Mouse (Mus musculus): ENCODE data around the gene Gas6.

Gas6 gene

DNA sequence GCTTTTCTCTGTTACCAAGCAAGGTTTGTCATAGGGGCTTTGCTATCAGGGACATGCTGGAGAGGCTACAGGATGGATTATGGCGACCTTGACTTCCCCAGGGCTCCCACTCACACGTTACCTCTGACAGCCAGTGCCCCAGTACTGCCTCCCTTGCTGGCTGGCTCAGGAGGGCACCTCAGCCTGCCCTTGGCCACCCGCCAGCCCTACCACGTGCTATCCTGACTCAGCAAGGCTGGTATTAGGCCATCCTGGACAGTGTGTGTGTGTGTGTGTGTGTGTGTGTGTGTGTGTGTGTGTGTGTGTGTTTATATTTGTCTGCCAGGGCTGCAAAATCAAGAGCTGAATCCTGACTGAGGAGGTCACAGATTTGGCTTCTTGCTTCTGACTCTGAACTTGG is 12.6 kb upstream of the Gas6 start:
- DNase-seq (ENCODE audit: low spot score in 2 of 2): peak; percentile 43 to 74

DNA sequence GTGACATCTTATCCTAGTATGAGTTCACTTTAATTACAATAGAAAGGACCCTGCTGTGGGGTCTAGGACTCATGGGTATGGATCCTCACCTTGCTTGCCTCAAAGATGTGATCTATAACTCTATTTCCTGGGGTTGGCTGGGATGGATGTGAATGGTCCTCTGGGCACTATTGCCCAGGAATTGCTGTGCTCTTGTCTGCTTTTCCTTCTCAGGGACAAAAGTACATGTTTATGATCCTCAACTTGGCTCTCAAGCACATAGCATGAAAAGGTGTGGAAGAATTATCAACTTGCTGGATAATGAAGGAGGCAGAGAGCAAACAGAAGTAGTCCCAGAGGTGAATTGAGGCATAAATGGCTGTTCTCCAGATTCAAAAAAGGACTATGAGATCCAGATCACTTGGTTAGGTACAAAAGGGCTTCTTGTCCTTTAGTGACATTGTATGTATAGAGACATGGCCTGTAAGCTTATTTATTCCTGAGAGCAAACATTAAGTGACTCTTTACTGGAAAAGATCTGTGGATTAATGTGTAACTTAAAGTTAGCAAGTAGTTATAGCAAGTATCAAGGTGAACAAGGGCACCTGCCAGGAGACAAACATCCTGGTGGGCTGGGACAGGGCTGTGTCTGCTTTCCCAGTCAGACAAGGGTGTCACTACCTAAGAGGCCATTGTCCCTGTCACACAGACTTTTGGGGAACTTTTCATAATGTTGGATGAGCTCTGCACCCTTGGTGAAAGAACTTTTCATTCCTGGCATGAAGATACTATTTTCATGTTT is 10.8 kb upstream of the Gas6 start:
- no peak for DNase-seq (ENCODE audit: low spot score in 2 of 2)

DNA sequence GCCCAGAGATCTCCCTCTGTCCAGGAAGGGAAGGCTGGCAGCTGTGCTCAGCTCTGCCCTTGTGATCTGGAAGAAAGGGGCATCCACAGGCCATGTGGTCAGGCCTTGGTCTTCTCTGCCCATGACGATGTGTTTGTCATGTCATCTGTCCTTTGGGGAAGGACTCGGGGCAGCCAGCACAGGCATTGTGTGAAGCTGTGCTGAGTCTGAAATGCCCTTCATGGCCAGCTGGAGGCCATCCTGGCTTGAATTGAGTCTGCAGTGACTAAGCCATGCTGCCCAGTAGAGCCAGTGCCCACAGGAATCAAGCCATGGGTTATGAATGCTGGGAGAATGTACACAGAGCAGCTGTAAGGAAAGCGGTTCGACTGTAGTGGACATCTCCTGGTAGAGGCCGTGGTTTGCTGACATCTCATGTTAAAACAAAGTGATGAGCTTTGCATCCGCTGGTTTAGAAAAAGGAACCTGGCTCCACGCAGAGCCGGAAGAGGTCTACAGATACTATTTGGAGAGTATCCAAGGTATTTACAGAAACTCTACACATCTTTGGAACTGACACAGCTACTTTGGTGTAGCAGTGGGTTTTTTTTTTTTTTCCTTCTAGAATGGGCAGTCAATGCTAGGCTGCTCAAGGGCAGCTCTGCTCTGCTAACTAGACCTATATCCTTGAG is 9.8 kb upstream of the Gas6 start:
- peak; percentile 44 to 57 for DNase-seq (ENCODE audit: low spot score in 2 of 2)

DNA sequence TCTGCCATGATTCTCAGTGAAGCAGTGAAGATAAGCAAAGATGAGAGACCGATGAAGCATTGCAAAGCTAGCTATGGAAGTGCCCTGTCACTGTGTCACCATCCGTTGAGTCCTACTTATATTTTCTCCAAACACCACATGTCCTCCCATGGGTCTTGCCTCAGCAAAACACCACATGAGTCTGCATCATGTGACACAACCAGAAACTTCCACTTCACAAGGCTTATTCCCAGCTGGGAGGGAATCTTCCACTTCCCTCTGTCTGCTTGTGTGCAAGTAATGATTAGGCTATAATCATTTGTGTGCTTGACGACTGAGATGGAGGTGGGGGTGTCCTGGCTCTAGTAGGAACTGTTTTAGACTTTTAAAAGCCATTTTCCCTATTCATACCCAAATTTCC is 6.9 kb upstream of the Gas6 start:
- DNase-seq (ENCODE audit: low spot score in 2 of 2): no peak

DNA sequence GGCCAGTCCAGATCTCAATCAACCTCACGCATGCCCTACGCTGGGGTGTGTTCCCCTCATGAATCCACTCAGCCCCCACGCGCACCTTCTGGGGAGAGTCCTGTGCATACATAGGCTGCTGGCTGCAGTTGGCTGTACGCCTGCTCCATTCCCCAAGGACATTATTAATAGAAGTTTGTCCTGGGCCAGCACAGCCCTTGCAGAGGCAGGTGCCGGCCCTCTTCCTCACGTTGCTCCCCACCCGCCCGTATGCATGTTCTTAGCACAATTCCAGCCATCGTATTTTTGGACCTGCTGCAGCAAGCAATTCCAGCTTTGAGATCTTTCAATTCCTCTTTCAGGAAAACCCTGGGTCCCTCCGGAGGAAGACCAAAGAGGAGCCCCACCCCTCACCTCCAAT is 1.3 kb downstream of the Gas6 start:
- DNase-seq (ENCODE audit: low spot score in 2 of 2): peak; percentile 84 to 85

DNA sequence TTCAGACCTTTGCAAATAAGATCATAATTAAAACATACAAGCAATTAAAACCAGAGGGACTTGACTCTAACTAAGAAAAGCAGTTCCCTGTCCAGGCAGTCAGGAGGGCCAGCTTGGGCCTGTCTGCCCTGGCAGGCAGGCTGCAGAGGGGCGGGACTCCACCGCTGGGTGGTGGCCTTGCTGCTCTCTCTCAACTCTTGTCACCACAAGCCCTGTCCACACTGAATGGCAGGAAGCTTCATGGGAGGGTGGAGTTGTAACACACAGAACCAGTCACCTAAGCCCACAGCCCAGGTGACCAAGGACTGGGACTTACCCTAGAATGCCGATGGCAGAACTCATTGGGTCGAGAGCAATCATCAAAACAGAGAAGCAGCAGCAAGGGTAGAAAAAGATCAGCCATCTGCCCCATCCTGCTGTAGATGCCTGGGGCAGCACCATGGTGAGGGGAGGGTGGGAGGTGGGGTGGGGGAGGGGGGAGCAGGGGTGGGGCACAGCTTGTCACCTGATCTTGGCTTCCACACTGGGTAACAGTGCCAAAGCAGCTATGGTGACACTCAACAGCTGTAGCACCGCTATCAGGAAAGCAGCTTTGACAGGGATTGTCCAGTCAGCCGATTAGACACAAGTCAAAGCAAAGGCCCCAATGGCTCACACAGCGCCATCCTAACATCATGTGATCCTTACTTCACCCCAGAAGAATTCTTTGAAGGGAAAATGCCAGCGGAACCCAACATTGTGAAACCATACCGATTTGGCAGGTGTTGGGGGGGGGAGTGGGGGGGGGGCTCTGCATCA is 1.9 kb downstream of the Gas6 start:
- peak; percentile 79 to 82 for DNase-seq (ENCODE audit: low spot score in 2 of 2)

DNA sequence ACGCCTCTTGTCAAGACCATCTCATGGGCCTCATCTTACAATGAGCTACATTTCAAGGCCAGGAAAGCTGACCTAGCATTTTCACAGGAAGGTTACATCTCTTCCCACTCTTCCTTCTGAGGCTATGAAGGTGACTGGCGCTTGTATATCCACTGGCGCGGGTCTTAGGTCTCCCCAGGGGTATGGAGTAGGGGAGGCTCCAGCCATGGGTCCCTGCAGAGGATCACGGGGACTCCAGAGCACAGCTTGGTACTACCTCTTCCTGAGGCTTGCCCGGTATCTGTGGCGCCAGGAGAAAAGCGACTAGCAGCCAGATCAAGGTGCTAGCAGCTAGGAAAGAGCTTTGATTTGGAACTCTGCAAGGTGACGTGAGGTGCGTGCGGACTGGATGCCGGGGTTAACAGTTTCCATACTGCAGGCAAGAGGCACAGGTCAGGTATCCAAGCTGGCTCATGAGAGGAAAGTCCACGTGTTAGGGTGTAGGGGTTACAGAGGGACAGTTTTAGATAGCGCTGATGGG is 2.7 kb downstream of the Gas6 start:
- DNase-seq (ENCODE audit: low spot score in 2 of 2): no peak

DNA sequence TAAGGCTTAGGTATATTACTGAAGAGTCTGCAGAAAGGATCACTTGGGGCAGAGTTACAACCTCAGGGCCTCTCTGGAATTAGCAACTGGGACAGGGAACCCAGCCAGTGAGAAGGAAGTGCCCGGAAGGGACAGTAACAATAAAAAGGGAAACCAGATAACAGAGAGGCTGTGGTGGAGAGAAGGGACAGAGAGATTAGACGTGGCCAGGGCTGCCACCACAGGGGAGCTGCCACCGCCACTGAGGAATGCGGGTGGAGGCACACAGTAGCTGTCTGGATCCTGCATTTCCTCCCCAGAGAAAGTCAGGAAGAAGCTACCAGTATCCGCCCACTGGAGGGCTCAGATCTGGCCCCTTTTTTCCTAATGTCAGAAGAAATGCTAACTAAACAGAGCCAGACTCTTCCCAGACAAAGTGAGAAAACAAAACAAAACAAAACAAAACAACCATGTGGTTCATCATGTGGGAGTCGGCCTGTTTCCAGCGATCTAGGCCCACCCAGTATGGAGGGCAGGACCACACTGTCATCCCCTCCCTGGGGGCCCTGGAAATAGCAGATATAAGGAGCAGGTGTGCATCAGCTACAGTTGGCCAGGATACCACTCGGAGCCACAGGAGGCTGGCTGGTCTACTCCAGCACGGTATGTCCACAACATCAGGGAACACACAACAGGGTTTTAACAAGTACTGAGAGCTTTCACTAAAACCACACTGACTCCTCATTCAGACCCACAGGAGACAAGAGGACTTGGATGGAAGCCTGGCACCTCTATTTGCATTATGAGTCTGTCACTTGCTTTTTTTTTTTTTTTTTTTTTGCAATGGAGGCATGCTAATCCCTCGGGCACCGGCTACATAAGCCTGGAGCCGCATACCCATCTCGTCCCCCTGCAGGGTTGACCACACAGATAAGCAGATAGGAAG is 4.0 kb downstream of the Gas6 start:
- DNase-seq (ENCODE audit: low spot score in 2 of 2): peak; percentile 58 to 66

DNA sequence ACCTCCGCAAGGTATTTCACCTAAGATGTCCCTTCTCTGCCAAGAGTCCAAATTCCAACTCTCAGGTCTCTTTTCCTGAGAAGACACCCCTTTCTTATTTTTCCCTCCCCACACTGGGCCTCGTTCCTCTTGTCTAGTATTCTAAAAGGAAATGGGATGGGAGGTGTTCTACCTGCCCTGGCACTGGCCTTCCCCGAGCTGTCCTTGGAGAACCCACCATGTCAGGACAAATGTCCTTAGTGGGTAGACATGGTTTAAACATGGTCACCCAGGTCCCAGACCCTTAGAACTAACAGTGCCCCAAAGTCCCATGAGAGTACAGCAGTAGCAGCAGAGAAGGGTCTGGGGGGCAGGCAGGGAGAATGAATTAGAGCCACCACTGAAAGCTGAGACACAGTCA is 4.9 kb downstream of the Gas6 start:
- no peak for DNase-seq (ENCODE audit: low spot score in 2 of 2)

DNA sequence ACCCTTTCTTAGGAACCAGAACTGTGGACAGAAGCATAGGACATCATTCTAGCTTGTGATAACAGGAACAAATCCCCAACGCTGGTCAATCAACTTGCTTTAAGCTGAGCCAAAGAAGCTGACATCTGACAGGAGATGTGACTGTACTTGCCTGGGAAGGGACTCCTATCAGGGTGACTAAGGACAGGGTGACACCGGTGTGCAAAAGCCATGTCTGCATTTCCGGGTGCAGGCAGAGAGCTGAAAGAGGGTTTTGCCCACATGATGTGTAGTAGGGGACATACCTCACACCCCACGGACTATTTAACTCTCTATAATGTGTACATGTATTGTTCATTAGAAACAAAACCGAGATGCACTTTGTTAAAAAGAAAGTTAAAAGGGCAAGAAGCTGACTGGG is 11.1 kb downstream of the Gas6 start:
- DNase-seq (ENCODE audit: low spot score in 2 of 2): no peak

DNA sequence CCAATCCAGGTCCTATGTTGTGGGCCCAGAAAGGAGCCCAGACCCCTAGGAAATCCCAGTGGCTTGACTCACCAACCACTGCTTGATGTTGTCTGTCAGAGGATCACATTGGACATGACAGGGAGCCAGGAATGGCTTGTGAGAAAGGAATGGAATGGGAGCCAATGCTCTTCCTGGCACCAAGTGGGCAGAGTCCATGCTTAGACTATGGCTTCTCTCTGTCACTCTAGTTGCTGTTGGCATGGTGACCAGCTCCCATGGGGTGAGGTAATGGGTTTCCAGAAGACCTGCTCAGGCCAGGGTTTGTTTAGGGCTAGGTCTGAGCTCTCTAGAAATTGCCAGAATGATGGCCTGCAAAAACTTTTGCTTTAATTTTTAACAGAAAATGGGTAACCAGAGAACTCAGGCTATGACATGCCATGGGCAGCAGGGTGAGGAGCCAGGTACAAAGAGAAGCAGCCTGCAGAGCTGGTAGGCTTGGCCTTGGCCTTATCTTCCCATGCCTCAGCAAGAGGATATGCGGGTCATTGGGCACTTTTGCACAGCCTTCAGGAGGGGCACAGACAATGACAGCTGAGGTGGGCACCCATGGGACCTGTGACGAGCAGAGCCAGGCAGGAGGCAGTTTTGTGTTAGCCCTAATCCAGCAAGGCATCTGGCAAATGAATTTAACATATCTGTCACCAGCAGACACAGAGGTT is 12.0 kb downstream of the Gas6 start:
- DNase-seq (ENCODE audit: low spot score in 2 of 2): no peak

DNA sequence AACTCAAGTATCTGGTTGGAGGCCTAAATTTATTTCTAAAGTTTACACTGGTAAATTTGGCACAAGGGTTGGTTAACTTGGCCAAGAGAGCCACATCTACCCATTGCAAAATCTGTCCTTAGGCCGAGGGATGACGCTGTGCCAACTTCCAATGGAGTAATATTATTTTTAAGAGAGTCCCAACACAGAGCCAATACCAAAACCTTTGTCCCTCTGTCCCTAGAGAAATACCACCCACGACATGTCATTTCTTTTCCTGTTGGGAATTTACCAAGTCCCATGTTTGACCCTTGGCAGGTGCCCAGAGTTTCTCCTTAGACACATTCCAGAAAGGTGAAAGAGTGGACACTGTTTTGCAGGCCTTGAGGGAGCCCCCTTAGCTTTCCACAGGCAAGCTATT is 12.7 kb downstream of the Gas6 start:
- DNase-seq (ENCODE audit: low spot score in 2 of 2): peak; percentile 30 to 52

DNA sequence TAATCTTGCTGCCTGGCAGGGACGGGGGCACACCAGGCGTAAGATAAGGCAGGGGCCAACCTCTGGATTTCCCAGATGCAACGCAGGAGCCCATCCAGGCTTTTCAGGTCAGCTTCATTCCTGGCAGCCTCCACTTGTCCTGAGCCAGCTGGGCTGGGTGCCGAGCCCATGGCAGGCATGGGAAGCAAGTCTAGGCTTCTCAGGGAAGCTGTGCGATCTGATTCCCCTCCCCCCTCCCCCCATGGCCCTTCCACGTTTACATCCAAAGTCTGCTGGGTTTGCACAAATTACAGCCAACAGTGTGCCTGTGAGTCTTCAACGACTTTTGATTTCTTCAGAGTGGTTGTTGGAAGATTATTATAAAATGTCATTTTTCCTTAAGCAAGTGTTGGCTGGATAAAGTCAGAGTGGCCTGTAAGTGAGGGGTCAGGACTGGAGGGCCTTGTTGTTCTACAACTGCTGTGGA is 13.2 kb downstream of the Gas6 start:
- peak; percentile 50 to 68 for DNase-seq (ENCODE audit: low spot score in 2 of 2)

DNA sequence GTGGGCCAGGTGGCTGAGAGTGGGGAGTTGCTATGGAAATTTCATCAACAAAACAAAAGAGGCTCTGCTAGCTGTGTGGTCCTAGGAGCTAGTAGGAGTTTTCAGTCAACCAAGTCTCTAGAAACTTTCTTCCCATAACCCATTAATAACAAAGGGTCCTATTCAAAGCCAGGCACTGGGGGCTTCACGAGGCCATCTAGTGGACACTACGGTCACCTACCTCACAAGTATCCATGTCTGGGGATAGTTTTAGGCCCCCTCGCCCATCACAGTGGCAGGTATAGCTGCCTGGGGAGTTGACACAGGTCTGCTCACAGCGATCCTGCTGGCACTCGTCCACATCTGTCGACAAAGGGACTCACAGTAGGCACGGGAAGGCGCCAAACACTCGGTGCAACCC is 18.4 kb downstream of the Gas6 start:
- no peak for DNase-seq (ENCODE audit: low spot score in 2 of 2)

DNA sequence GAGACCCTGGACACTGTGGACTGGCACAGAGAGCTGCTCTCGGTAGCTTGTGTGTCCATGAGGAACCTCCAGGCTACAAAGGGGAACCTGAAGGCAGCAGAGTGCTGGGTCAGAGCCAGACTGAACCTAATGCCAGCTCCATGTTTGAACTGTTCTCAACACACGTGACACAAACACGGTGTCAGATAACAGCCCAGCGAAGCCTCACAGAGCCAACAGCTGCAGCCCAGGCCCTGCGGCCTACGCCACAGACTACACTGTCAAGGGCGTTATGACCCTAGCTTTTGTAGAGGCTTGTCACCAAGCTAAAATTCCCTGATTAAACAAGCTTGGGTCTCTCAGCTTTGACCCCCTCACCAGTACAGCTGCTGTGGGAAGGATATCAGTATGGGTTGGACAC is 22.0 kb downstream of the Gas6 start:
- DNase-seq (ENCODE audit: low spot score in 2 of 2): peak; percentile 35 to 62

DNA sequence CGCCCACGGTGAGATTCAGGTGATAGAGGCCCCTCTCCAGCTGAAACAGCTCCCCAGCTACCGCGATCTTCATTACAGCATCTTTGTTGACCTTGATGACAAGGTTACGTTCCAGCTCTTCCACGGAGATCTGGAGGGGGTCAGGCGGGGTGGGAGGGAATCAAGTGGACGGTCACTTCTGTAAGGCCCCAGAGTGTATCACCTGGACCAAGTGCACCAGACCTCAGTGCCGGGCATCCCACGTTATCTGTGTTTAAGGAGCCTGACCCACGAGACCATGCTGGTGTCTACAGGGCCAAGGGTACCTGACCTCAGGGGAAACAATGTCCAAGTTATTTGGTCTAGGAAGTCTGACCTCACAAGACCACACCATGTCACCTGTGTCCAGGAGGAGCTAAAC is 22.8 kb downstream of the Gas6 start:
- DNase-seq (ENCODE audit: low spot score in 2 of 2): no peak

DNA sequence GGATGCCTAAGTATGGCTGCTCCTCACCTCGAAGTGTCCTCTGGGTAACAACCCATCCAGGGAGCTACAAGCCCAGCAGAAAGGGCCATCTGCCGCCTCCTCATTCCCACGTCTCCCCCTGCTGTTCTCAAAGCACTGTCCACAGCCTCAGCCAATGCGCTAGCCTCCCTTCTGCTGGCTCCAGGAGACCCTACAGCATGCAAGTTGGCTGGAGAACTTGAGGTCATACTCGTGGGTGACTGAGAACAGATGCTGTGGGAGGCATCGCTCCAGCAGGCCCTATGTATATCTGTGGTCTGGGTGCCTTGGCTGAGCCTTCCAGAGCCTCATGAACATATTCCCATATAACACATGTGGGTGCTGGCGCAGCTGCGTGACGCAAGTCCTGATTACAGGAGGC is 25.6 kb downstream of the Gas6 start:
- DNase-seq (ENCODE audit: low spot score in 2 of 2): no peak

DNA sequence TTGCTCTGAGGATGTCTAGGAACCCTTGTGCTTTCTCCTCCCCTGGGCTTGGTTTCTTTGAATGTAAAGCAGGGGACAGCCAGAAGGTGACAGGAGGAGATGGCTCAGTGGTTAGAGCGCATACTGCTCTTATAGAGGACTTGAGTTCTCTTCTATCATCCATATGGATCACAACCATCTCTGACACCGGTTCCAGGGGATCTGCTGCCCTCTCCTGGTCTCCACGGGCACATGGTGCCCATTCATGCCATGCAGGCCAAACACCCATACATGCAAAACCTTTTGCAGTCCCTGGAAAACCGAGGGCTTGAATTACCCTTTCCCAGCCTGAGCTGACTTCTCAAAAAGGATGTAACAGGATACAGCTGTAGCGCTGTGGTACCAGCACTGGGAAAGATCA is 27.3 kb downstream of the Gas6 start:
- DNase-seq (ENCODE audit: low spot score in 2 of 2): no peak

DNA sequence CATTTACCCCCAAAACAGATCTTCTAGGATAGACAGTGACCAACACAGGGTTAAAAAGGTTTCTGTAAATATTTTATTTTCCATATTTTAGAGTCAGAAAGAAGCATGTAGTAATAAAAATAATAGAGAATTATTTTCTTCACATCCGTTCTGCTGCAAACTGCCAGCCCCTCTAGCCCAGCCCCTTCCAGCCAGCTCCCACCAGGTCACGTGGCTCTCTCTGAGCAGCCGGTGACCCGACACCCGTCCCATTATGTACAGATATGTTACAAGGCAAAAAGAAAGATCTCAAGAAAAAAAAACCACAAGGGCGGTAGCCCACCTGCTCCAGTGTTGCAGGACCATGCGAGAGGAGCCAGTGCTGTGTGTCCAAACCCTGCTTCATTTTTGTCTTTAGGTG is 29.0 kb downstream of the Gas6 start:
- DNase-seq (ENCODE audit: low spot score in 2 of 2): no peak

DNA sequence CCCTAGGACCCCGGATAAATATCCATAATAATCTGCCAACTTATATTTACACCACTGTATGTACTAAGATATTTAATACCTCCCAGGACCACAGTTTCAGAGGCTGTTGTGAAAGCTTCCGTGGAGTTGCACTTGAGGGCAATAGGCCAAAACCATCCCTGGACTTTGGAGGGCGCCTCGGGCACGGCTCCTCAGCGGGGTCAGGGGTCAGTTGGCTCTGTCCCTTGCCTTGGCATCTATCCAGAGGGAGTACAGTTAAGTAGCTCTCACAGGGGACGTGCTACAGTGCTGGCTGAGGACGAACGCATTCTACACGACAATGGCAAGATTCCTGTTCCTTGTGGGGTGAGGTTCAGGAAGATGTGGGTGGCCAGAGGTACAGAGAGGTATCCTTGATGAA is 31.9 kb downstream of the Gas6 start:
- DNase-seq (ENCODE audit: low spot score in 2 of 2): peak; percentile 53 to 68

DNA sequence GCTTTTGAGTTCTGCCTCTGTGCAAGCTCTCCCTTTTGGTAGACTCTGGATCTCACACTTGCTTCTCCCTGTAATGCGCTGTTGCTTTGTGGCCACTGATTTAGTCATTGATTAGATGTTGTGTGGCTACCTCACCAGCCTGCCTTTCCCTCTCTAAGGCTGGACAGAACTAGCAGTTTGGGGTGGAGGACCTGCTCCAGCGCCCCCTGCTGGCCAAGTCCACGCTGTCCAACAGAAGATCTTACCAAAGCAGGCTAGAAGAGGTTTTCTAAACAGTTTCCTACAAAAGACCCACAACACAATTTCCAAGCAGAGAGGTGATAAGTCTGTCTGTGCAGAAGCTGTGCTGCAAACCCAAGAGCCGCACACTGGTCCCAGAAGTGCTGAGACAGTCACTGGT is 32.4 kb downstream of the Gas6 start:
- DNase-seq (ENCODE audit: low spot score in 2 of 2): peak; percentile 39 to 70

Measured in heart, adult 9 months (tissue).